Mouse (Mus musculus): ENCODE measurements around the gene Scaf4. TPM values are rescaled to one million over a fixed set of nuclear protein-coding genes. Genes with fewer than 3 reads are reported as not detected.

Gene Scaf4
- total RNA-seq (2021) = 10 to 100 TPM; 59.0 to 69.9 TPM

GRCm38 (mm10) chr16:90283905-90284891 lies at the start of gene Scaf4:
TSS of gene Scaf4 (minus strand) at chr16:90284503.
- peak; percentile 96 for DNase-seq
- intact Hi-C loops (cut with DNase I) = no loop called here

GRCm38 (mm10) chr16:90332553-90332952 lies 48.2 kb upstream of the Scaf4 start:
- DNase-seq = no peak
- intact Hi-C loops (cut with DNase I) = no loop called here

GRCm38 (mm10) chr16:90330979-90331378 lies 46.7 kb upstream of the Scaf4 start:
- intact Hi-C loops (cut with DNase I) = no loop called here
- no peak for DNase-seq

DNA sequence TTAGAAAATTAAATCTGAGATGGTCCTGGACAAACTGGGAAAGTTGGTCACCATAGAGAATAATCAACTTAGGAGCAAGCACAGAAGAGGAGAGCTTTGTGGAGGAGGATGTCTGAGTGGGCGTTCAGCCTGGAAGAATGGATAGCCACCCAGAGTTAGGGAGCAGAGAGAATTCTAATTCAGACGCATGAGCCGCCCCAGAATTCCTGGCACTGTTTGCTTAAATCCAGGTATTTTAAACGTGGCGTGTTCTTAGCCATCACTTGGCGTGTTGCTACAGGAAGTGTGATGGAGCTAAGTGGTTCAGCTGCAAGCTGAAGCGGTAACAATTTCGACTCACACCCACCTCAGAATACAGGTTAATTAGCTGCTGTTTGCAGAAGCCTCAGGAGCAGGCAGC lies 45.2 kb upstream of the Scaf4 start:
- intact Hi-C loops (cut with DNase I) = no loop called here

GRCm38 (mm10) chr16:90322850-90323528 lies 38.7 kb upstream of the Scaf4 start:
- peak; percentile 92 for DNase-seq
- intact Hi-C loops (cut with DNase I) = loop anchor here (2.0 kb wide), 1 partner anchor 390 kb away; no protein-coding TSS in a partner anchor

More for the DNA sequence above, 45.2 kb upstream of the Scaf4 start:
- no peak for DNase-seq

- peak; percentile 29 for DNase-seq
- intact Hi-C loops (cut with DNase I) = loop anchor here (10.0 kb wide), 1 partner anchor 615 kb away; the partner anchor contains the start of gene Cfap298
Observed at GRCm38 (mm10) chr16:90319321-90319720, 35.0 kb upstream of the Scaf4 start.

DNA sequence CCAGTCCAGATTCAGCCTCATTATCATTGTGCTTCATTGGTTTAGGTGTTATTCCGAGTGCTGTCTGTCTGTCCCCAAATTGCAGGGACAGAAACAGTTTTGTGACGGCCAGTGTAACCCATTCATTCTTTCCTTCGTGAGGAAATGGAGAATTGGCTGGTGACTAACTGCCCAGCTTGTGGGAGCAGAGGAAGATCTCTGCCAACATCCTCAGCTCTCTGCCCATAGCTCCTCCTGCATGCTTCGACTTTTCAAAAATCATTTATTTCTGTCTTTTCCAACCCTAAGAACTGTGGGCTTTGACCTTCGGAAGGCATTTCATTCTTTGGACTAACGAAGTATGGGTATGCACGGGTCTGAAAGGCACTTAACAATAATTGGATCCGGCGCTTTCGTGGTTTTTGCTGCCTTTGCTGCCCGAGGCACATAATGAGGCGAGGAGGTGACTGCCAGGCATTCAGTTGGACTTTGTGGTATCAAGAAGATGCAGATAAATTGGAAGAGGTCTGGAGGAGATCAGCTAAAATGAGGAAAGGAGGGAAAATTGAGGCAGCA lies 34.1 kb upstream of the Scaf4 start:
- intact Hi-C loops (cut with DNase I) = loop anchor here (10.0 kb wide), 1 partner anchor 616 kb away; the partner anchor contains the start of gene Cfap298
- DNase-seq = no peak

DNA sequence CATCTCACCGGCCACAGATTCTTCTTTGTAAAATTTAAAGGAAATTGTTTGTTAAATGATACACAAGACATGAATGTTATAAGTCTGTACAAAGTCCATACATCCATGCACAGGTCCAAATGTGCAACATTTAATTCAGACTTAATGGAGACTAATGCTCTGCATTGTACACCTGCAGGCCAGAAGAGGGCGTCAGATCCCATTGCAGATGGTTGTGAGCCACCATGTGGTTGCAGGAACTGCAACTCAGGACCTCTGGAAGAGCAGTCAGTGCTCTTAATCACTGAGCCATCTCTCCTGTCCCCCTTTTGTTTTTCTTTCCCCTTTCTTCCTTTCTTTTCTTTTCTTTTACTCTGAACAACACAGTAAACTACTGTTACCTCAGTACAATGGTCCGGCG lies 33.5 kb upstream of the Scaf4 start:
- intact Hi-C loops (cut with DNase I) = loop anchor here (10.0 kb wide), 1 partner anchor 617 kb away; the partner anchor contains the start of gene Cfap298

GRCm38 (mm10) chr16:90315881-90316280 lies 31.6 kb upstream of the Scaf4 start:
- no peak for DNase-seq
- intact Hi-C loops (cut with DNase I) = loop anchor here (10.0 kb wide), 1 partner anchor 619 kb away; the partner anchor contains the start of gene Cfap298

More for the DNA sequence above, 33.5 kb upstream of the Scaf4 start:
- no peak for DNase-seq

DNA sequence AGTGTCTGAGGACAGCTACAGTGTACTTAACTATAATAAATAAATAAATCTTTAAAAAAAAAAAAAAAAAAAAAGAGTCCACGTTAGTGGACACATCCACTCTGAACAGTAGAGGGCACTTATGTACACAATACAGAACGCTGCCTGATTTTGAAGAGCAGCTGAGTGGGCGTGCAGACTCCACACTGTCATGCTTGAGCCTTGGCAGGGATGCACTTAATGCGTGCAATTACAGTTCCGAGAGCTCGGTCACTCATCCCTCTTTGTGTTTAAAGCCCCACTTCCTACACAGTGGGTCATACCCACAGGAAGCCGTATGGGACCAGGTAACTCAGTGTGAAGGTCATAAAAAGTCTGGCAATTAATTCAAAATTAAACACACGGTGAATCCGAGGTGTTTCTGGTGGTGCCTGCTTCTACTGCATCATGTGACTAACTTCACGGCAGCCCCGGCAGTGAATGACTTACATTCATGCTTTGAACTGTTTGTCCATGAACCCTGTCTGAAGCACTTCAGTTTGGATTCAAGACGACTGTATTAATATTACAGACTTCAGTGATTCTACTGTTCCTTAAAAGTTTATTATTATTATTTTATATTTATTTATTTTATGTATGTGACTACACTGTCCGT lies 28.3 kb upstream of the Scaf4 start:
- peak; percentile 51 for DNase-seq
- intact Hi-C loops (cut with DNase I) = loop anchor here (10.0 kb wide), 1 partner anchor 622 kb away; the partner anchor contains the start of gene Cfap298

DNA sequence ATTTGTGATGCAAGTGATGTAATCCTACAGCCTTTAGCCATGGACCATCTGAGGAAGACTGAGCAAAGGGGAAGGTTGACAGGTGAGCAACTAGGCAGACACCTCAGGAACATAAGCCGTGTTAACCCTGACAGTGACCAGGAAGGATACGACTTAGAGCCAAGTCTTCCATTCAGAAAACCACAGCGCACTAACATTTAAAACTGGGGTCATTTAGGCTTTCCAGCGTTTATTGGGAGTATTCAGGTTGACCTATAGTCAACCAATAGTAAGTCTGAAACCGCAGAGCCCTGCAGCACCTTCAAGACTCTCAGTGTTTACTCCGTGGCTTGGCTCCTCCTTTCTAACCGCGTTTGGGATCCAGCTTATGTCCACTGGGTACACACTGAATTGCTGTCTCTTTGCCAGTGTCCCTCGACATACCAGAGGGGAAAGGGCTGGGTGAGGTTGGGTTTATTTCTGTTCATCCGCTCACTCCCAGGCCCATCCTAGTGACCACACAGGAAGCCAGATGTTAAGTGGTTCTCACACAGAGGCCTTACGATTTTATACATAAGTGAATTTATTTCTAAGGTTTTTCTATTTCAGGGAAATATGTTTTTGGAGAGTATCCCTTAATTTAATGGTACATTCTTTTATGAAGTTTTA lies 26.3 kb upstream of the Scaf4 start:
- intact Hi-C loops (cut with DNase I) = loop anchor here (10.0 kb wide), 1 partner anchor 624 kb away; the partner anchor contains the start of gene Cfap298
- no peak for DNase-seq

- intact Hi-C loops (cut with DNase I) = loop anchor here (10.0 kb wide), 1 partner anchor 625 kb away; the partner anchor contains the start of gene Cfap298
- no peak for DNase-seq
Observed at GRCm38 (mm10) chr16:90309784-90310183, 25.5 kb upstream of the Scaf4 start.

DNA sequence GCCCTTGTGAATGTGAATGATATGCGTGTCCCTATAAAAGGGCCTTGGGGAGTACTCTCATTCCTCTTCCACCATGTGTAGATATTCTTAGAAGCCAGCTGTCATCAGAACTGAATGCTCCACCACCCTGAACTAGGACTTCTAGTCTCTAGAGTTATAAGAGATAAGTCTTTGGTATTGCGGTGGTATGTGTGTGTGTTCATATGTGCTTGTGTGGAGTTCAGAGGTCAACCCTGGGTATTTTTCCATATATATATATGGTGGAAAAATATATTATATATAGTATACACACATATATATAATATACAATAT lies 19.6 kb upstream of the Scaf4 start:
- DNase-seq = no peak
- intact Hi-C loops (cut with DNase I) = no loop called here

DNA sequence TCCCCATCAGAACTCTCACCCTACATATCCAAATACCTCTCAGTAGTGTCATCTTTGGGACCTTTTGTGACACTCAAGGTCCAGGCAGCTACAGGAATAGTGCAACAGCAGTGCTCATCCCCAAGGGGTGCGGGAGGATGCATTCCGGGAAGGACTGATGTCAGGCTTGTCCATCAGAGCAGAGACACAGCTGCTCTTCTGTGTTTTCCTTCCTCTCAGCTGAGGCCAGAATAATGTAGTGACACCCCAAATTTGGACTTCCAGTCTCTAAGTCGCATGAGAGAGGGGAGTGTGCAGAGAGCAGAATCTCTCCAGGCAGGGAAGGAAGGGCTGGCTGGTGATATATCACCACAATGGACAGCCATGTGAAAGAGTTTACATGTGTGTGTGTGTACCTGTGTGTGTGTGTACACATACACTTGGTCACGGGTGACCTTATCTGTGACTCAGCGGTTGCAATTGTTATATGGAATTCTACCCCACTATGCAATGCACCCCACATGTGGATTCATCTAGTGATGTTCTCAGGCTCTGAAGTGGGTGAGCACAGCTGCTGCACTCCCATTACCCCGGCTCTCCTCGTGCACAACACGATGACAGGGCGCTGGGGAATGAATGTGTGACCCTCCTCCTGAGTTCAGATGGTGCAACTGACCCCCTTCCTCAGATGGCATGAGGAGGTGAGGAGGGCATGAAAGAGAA lies 19.1 kb upstream of the Scaf4 start:
- intact Hi-C loops (cut with DNase I) = no loop called here
- no peak for DNase-seq

DNA sequence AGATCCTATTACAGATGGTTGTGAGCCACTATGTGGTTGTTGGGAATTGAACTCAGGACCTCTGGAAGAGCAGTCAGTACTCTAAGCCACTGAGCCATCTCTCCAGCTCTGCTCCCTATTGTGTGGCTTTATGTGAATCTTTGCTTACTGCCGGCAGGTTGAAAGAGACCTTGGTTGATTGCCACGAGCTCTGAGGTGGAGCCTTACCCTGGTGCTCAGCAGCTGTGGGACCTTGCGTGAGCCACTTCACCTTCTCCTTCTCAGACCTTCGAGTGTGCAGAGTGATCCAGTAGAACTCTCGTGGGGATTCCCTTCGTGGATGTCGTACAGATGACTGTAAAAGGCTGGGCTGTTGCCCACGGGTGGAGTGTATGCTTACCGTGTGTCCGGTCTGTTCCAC lies 17.4 kb upstream of the Scaf4 start:
- intact Hi-C loops (cut with DNase I) = no loop called here
- DNase-seq = no peak

GRCm38 (mm10) chr16:90300896-90301295 lies 16.6 kb upstream of the Scaf4 start:
- intact Hi-C loops (cut with DNase I) = no loop called here
- DNase-seq = no peak

DNA sequence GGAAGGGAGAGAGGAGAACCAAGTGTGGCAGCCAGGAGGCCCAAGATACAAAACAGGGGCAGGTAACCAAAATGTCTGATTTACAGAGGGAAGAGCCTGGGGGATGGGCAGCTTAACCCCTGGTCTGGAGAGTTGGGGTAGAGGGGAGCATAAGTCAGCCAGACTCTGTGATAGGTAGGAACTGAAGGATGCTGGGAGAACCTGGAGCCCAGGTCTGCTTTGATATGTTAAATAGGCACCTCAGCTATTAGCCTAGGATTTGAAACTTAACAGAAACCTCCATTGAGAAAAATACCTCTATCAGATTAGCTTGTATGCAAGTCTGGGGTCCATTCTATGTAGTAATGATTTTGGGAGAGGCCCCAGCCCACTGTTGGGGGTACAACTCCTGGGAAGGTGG lies 15.3 kb upstream of the Scaf4 start:
- intact Hi-C loops (cut with DNase I) = no loop called here
- no peak for DNase-seq

- intact Hi-C loops (cut with DNase I) = no loop called here
- no peak for DNase-seq
Observed at GRCm38 (mm10) chr16:90298426-90299300, 14.4 kb upstream of the Scaf4 start.

All from left cerebral cortex, postnatal 4 days (tissue).